Mouse (Mus musculus) erythroblast, embryonic 14.5 days (primary cell): ENCODE measurements around the gene Rabgap1l.

Experiments used
- GATA1 ChIP-seq: IDR thresholded peaks from 2 replicates; pipeline ENCODE4 v1.6.1; 2012; ENCODE audit warnings: low read length, inconsistent platforms, mixed read lengths
- TAL1 ChIP-seq: IDR thresholded peaks from 3 replicates; pipeline ENCODE4 v1.6.1; 2012; ENCODE audit warnings: low read length, inconsistent platforms, mixed read lengths

DNA sequence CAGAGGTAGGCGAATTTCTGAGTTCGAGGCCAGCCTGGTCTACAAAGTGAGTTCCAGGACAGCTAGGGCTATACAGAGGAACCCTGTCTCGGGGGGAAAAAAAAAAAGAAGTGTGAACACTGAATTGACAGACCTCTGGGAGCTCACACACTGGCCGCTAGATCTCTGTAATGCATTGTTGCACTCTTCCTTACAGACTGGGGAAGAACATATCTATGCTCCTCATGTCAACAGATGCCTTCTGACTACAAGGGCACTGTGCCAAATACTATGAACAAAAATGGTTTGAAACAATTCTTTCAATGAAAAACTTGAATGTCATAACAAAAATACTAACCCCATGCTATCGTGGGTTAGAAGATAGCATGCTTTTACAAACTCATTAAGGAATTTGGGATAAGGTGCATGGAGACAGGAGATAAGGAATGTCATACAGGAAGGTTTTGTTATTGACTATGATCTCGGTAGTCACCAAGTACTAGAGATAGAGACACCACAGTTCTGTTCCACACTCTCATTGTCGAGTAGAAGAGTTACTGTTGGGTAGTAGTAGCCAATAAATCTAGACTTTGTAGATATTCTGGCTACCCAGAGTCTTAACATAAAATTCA, 519.8 kb downstream of the Rabgap1l start:
- TF ChIP-seq GATA1 (no peak), TAL1 (no peak)
